Mouse (Mus musculus) left cerebral cortex, adult 11 months (tissue): ENCODE measurements around the gene Slc4a1ap.
"Not testable (repeated sequence)": the region's sequence is repeated elsewhere in the genome, so short reads cannot be mapped to it uniquely, and the experiment has no call there.

Experiments used
- DNase-seq: peaks from one replicate; pipeline ENCODE4 v3.0.0; 2022; ENCODE audit warnings: low spot score

Gene Slc4a1ap

DNA sequence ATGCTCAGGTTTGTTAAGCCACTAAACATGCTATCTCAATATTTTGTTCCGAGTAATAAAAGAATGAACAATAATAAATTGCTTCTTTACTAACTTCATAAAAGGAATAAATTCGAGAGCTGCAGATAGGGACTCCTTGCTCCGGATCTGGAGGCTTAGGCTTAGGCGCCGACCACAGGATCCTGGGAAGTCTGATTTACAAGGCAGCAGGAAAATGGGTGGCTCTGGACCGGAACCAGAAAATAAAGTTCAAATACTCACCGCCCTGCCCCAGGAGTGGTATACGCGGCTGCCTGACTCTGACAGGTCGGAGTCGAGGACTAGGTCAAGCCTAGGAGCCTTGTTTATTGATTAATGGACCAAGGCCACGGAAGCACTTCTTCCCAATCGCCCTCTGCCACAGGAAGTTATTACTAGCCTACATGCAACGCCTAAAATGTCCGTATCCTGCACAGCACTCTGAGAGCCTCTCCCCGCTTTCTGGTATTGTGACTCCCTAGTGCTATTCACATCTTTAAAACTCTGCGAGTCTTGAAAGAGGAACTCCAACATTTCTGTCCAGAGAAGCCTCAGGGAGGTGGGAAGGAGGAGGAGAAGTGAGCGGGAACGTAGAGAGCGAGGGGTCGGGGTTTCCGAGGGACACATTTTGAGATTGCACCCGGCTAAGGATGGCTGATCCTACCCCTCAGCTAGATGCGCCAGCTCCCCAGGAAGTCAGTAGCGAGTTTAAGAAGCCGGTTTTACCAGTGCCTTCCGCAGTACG, at the start of gene Slc4a1ap:
Gene Slc4a1ap (plus strand): TSS at position 642 of the 763 bp plus-strand sequence.
- DNase-seq = peak; percentile 68

DNA sequence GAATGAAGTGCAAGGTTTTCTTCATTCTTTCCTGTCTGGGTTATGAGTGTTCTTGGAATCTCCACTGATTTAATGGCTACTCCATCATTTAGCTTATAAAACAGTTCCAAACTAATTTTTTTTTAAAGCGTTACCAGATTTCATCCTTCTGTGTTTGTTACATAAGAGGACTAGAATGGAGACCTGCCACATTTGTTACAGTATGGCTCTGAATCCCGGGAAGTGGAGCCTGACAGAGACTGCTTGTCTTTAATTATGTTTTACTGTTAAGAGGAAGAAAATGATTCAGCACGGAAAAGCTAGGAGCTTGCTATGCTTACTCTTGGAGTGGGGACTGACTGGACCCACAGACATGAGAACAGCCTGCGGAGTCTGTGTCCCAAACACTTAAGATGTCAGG, 46.3 kb upstream of the Slc4a1ap start:
- DNase-seq = no peak

DNA sequence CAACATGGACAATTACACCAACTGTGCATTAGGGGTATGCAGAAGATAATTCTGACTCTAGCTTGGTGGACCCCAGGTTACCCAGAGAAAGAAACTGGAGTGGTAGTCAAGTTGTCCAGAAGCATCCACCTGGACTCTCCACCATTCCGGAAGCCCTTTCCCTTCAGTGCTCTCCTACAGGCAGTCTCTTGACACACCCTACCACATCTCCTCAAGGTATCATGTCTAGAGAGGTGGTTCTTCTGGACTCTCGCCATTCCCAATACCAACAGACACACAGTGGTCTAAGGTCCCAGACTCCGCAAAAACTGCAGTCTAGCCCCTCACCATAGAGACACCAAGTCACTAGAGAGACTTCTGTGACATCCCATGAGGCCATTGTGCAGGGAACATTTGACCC, 41.4 kb upstream of the Slc4a1ap start, which contains the start of gene 4930548H24Rik:
Gene 4930548H24Rik (plus strand): TSS at position 301 of the 400 bp plus-strand sequence.
- DNase-seq = no peak

DNA sequence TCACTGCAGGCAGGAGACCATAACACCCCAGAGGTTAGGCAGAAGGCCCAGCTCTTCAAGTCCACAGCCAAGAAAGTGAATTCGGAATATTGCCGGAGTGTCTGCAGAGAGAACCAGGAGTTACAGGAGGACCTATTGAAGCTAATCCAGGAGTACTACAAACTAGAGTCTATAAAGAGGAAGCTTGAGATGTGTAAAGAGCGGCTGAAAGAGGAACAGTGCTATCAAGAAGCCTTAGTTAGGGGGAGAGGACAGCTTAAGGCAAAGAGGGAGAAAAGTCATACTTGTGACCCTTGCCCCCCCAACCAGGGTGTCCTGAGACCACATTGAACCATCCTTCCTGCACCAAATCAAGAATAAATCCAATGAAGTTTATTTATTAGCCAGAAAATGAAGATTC, 38.9 kb upstream of the Slc4a1ap start:
- no peak for DNase-seq

DNA sequence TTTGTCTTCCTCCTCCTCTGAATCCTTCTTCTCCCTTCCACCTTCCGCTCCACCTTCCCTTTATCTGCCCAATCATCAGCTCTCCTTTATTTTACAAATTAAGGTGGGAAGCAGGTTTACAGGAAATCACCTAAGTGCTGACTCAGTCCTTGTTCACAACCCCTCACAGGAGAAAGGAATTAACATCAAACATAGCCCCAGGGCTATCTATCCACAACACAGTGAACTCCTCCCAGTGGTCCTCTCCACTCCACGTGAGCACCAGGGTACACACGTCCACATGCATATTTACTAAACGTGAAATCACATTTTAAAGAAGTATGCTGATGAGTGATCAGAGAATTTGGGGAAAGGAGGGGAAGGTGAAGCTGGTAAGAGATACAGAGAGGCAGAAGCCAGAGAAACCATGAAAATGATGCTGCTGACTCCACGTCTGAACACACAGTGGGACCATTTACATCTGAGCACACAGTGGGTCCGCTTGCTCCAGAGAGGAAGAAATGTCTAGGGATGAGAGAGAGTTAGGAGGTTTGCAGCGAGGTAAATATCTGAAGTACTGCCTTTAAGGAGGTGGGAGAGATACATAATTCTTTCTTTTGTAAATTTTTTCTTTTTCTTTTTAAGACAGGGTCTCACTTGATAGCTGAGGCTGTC, 37.6 kb upstream of the Slc4a1ap start:
- DNase-seq = no peak

DNA sequence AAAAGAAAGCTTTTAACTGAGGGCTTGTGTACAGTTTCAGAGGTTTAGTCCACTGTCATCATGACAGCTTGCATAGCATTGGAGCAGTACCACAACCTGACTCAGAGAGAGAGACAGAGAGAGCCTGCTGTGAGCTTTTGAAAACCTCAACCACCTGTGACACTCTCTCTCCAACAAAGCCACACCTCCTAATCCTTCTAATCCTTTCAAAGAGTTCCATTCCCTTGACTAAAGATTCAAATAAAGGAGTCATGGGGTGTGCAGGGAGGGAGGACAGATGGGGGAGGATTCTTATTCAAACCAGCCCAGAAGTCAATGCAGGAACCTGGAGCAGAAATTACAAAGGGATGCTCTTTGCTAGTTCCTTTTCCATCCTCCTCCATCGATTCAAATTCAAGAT, 34.8 kb upstream of the Slc4a1ap start:
- no peak for DNase-seq

DNA sequence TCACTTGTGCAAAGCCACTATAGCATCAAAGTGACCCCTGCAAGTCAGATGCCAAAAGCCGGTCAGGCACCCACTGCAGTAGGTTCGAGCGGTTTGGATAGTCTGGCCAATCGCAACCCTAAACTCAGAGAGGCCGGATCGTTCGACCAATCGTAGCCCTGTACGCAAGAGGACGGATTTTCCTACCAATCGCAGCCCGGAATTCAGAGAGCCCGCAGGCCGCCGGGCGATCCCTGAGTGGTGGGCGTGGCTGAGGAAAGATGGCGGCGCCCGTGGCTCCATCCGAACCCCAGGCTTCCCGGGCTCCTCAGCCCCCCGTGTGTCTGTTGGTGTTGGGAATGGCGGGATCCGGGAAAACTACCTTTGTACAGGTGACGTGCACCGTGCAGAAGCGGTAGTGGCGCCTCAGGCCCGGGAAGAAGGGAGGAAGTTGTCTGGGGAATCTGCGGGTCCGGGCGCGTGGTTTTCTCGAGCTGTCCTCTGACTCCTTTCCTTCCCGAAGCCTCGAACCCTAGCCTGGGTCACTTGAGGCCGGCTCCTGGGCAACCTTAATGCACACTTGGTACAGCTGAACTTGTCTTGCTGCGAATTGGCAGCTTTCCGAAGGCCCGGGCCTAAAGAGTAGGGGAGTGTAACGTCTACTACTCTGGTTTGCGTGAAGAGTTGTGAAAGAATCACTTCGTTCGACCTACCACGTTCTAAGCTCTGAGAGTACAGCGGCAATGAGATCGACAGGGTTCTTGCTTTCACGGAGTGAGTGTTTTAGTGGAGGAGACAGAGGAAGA, 32.1 kb upstream of the Slc4a1ap start, which contains the start of gene Gpn1:
Gene Gpn1 (plus strand): TSS at position 229 of the 785 bp plus-strand sequence.
- peak; percentile 85 for DNase-seq

DNA sequence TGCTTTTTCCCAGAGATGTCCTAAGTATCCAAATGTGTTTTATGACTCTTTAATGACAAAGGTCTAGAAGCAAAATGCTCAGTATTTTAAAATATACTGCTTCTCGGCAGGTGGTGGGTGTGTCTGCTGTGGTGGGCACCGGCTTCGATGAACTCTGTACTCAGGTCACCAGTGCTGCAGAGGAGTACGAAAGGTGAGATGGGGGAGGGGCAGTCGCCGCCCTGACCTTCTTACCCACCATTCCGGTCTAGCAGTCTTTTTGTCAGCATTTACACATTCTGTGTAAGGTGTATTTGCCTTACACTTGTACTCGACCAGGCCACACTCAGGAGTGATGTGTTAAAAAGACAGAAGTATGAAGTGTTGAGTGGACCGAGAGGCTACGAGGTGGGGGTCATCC, 22.0 kb upstream of the Slc4a1ap start:
- DNase-seq = no peak

DNA sequence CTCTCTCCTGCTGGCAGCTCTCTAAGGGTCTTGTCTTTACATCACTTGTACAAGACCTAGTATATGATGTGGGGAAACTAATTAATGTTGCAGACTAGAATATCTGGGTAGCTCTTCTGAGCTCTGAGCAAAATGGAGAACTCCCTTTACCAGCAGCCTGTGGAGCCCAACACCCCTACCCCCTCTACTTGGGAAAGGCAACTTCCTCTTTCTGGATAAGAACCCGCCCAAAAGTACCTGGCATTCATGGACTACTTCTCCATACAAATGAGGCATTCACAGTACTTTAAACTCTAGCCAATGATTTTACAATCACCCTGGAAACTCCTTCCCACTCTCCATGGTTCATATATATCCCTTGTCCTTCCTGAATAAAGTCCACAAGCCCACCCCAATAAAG, 14.3 kb upstream of the Slc4a1ap start:
- DNase-seq = no peak

DNA sequence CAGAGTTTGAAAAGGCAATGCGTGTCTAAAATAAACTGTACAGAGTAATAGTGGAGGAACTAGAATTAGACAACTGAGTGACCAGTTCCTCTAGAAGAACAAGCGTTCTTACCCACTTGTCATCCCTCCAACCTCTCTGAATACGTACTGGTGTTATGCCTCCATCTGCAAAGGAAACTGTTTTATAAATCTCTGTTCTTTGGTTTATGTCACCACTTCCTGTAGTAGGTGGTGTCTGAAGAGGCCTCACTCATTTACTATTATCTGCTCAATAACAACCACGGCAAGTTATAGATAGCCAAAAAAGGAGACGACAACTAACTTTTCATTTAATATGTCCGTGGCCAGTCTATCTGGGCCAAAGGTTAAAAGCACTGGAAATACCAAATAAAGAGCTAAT, 6.2 kb upstream of the Slc4a1ap start:
- DNase-seq = no peak

DNA sequence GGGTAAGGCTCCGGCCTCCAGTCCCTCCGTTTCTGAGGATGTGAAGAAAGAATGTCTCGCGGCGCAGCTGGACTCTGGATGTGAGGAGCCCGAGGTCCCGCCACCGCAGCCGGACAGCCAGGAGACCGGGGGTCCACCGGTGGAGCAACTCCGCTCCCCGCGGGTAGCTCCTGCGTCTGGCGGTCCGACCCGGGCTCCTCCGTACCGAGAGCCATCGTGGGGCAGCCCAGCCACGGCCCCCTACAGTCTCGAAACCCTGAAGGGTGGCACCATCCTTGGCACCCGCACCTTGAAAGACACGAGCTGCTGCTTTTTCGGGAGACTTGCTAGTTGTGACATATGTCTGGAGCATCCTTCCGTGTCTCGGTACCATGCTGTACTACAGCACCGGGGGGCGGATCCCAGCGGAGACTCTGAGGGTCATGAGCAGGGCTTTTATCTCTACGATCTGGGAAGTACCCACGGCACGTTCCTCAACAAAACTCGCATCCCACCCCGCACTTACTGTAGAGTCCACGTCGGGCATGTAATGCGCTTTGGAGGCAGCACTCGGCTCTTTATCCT, 404 bp downstream of the Slc4a1ap start:
- DNase-seq = no peak

DNA sequence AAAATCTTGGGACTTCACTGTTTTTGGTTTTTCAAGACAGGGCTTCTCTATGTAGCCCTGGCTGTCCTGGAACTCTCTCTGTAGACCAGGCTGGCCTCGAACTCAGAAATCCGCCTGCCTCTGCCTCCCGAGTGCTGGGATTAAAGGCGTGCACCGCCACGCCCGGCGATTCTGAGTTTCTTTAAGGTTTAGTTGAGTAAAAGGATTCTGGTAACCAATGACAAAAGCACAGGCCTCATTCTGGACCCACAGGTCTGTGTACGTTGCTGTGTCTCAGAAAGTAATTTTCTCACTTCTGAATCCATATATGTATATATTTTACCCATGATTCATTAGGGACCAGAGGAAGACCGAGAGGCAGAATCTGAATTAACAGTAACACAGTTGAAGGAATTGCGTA, 912 bp downstream of the Slc4a1ap start, which contains the start of gene Supt7l:
Gene Supt7l (minus strand): TSS at position 101 of the 400 bp plus-strand sequence.
- not testable (repeated sequence) for DNase-seq

DNA sequence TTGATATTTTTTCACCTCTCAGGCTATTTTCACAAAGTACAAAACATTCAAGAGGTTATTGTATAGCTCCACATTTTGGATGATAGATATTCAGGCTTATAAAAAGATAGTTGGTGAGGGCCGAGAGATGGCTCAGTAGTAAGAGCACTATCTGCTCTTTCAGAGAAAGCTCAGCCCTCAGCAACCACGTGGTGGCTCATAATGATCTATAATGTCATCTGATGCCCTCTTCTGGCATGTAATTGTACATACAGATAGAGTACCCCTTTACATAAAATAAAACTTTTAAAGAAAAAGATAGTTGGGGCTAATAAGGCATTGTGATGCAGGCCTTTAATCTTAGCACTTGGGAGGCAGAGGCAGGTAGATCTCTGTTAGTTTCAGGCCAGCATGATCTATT, 1.8 kb downstream of the Slc4a1ap start:
- DNase-seq = no peak

DNA sequence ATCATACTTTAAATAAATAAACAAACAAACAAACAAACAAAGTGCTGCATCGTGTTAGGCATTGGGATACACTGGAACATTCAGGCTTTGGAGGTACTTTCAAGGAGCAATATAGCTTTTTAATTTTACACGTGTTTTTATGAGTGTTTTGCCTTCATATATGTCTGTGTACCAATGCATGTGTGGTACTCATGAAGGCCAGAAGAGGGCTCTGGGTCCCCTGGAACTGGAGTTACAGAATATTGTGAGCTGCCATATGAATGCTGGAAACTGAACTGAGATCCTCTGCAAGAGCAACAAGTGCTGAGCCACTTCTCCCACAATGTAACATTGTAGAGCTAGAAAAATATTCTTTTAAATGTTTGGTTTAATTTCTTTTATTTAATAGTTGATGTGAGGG, 8.4 kb downstream of the Slc4a1ap start:
- DNase-seq = no peak

DNA sequence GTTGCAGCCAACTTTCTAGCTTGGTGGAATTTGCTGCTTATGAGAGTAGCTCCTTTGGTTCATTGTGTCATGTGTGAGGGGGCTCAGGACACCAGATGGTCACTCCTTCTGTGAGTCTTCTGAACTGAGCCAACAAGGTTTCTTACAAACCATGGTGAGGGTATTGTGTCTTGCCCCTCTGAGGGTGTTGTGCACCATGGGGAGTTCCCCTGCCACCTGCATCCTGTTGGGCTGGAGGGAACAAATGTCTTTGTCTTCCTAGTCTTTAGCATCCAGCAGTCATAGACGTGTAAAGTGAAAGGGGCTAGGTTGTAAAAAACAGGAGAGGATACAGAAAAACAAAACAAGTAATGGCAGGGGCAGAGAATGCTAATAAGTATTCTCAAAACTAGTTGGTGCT, 32.6 kb downstream of the Slc4a1ap start:
- no peak for DNase-seq

DNA sequence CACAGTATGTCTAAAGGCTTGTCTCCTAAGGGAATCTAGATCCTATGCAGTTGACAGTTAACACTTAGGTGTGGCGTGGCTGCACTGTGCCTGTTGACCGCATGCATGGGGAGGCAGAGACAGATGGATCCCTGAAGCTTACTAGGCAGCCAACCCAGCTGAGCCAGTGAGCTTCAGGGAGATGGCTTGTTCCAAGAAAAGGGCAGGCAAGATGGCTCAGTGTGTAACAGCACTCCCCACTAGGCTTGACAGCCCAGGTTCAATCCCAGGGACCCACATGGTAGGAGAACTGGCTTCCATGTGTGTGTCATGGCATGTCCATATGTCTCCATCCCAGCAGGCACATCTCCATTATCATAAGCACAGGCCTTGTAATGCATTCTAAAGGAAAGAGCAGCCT, 33.6 kb downstream of the Slc4a1ap start:
- no peak for DNase-seq

DNA sequence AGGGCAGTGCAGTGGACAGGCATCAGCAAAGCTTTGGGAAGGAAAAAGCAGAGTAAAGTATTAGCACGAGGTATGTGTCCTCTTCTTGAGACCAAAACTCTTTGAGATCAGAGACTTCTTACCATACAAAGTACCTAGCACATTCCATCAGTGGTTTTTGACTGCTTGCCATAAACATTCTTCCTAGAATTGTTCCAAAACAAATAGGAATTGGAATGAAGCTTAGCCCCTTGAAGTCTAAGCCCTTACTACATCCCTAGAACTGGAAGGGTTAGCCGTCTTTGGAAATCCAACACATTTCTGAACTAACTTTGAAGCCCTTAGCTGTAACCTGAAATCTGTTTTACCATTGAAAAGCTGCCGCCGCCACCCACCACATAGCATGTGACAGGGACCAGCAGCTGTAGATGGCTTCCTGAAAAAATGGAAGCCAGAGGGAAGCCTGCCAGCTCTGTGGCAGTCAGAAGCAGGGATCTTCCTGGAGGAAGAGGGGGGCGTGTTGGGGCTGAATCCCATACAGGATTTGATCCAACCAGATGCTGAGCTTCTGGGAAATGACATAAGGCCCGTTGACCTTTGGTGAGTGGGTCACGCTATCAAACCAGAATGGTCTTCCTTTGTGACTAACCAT, 35.4 kb downstream of the Slc4a1ap start:
- DNase-seq = no peak

DNA sequence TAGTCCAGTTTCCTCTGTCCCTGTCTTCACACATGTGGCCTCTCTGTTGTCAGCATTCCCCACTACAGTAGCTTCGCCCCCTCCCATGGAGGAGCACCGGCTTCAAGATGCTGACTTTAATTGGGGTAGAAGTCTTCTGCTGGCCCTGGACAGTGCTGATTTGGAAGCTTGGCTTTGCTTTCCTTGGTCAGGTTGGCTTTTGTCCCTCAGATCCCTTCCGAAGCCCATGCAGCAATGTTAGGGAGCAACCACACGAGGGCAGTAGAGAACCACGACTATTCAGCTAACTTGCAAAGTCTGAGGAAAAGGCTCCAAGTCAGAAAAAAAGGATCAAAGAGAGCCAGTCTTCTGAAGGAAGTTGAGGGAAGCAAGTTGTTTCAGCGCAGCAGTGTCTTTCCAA, 36.7 kb downstream of the Slc4a1ap start:
- peak; percentile 65 for DNase-seq

DNA sequence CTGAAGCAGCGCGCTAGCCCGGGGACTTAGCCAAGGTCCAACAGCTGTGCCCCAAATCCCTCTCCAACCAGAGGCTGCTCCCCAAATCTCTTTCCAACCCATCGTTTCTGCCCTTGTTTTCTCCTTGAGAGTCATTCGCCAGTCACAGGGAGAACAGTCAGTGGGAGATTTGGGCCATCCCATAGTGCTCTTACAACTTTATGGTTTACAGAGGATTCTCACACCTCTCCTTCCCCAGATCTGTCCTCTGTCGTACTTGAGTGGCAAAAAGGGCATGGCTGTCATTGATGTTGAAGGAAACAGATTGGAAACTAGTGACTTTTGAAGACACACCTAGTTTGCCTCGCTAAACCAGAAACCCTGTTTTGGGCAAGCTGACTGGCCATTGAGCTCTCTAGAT, 37.1 kb downstream of the Slc4a1ap start:
- no peak for DNase-seq

DNA sequence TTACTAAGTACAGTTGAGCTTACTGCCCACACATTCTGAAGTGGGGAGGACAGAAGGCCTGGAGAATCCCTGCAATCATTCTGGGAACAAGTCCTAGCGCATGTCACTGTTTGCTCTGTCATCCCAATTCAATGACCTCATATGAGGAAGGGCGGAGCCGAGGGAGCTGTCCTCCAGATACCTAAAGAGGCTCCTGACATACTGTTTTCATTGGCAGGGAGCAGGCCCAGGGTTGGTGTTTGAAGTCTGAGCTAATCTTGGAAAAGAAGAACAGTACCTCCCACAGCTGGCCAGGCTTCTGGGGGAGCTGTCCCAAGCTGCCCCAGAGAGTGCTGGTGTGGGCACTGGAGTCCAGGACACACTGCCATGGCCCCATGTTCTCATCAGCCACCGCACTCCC, 38.2 kb downstream of the Slc4a1ap start:
- no peak for DNase-seq

DNA sequence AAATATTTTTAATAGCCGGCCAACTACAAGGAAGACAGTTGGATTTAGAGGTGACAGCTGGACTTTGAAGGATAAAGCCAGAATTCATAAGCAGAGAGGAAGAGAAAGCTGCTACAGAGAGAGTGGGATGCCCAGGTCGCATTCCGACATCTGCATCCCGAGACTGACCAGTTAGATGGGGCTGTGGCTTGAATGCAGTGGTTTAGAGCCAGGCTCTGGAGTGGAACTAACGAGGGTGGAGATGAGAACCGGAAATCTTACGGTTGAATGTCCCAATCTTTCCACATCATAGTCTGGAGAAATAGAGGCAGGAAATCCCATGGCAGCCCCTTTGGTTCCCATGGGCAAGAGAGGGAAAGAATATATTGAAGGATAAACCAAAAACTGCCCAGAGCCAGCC, 39.2 kb downstream of the Slc4a1ap start:
- no peak for DNase-seq

DNA sequence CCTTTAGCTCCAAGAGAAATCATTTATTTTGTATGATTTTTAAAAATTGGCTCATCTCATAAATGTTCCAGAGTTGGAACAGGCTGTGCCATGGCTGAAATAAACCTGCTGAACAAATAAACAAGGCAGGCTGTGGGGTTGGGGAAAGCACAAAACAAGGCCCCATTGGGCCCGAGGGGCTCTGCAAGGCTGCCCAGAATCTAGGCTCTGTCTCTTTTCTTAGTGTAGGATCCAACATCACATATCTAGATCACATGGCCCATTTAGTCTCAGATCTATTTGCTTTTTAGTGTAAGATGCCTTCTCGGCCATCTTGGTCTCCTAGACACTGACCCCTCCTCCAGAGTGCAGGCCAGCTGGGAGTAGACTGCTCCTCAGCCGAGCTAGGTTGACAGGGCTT, 39.7 kb downstream of the Slc4a1ap start:
- DNase-seq = no peak
